ENCODE assay signal across 11 mouse cellular contexts in the genomic region with DNA sequence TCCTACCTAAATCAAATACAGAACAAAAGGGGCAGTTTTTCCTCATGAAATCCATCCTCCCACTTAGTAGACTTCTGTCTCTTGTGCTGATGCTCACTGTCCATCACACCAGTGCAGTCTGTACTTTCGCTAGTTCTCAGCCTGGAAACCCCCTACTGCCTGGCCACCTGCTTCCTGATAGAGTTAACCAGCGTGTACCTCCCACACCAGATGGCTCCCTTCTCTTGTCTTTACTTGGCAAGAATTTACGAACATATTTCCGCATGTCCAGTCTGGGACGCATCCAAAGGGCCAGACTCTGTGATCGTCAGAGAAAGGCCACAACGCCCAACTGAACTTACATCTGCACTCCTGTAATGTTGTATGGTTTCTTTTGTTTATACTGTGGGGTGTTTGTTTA.
A peak's percentile ranks its signal among the peaks of the same experiment; 100 is the strongest.
DNase-seq lines count a peak whose midpoint lies in the region; ATAC-seq and TF ChIP-seq lines count a peak whose summit lies in the region.
"Had no signal": no experiment of that assay in that cellular context is flagged by ENCODE, and none has a peak within 500 bp of the region (broad histone marks: within the 10 kb centered on the region; RNA-seq: fewer than 3 reads in every experiment).

No protein-coding gene starts in this region.

- peak; percentile 1 for DNase-seq in heart, adult 9 months (ENCODE audit: low spot score in 2 of 2)
- DNase-seq in heart, adult 2 months: no peak
- peak; percentile 61 for DNase-seq in lung, embryonic 14.5 days
- no peak for DNase-seq in lung, adult 18-20 months
- peak; percentile 66 for DNase-seq in brain, embryonic 14.5 days (ENCODE audit: low read depth)
- peak; percentile 97 to 99 for DNase-seq in cerebellum, postnatal 36 days
- DNase-seq in adrenal gland, adult 2 months: no peak

- WGBS in heart, adult 2 months: 46% methylated on average over 7 of the region's 7 CpGs
- 43% methylated on average over 7 of the region's 7 CpGs for WGBS in lung, embryonic 14.5 days
- 75% methylated on average over 7 of the region's 7 CpGs for WGBS in midbrain, embryonic 15.5 days

- H3K4me1 ChIP-seq in heart, adult 2 months (ENCODE audit: control insufficient read depth, insufficient read depth, low read length): no peaks in the 10 kb centered on the region
- H3K4me1 ChIP-seq in lung, embryonic 14.5 days (ENCODE audit: insufficient read depth): no peaks in the 10 kb centered on the region
- H3K4me1 ChIP-seq in midbrain, embryonic 15.5 days: no peaks in the 10 kb centered on the region
- H3K4me1 ChIP-seq: liver, embryonic 15.5 days had no signal

- no peaks in the 10 kb centered on the region for H3K36me3 ChIP-seq in heart, adult 2 months (ENCODE audit: control insufficient read depth, insufficient read depth, low read length)
- no peaks in the 10 kb centered on the region for H3K36me3 ChIP-seq in lung, embryonic 14.5 days (ENCODE audit: insufficient read depth)
- no peaks in the 10 kb centered on the region for H3K36me3 ChIP-seq in midbrain, embryonic 15.5 days (replicated peaks)
- H3K36me3 ChIP-seq: liver, embryonic 15.5 days had no signal

- intact Hi-C loops in heart, adult 2 months (cut with DNase I): no loop called here

- H3K4me2 ChIP-seq in lung, embryonic 14.5 days: no peak overlapping the region
- H3K4me2 ChIP-seq in midbrain, embryonic 15.5 days: no peak overlapping the region
- H3K4me2 ChIP-seq: liver, embryonic 15.5 days had no signal

- H3K9ac ChIP-seq in heart, adult 2 months (ENCODE audit: low read depth, low read length): no peak overlapping the region
- no peak overlapping the region for H3K9ac ChIP-seq in lung, embryonic 14.5 days
- H3K9ac ChIP-seq in midbrain, embryonic 15.5 days: no peak overlapping the region
- H3K9ac ChIP-seq: liver, embryonic 15.5 days had no signal

- no peaks in the 10 kb centered on the region for H3K79me2 ChIP-seq in heart, adult 2 months (replicated peaks; ENCODE audit: control insufficient read depth, insufficient read depth, low read length)

- H3K9me3 ChIP-seq in lung, embryonic 14.5 days (ENCODE audit: low read depth, low read length): no peaks in the 10 kb centered on the region
- no peaks in the 10 kb centered on the region for H3K9me3 ChIP-seq in midbrain, embryonic 15.5 days
- H3K9me3 ChIP-seq: liver, embryonic 15.5 days had no signal

- H3K27me3 ChIP-seq in heart, adult 2 months (ENCODE audit: control insufficient read depth, insufficient read depth, low read length): no peaks in the 10 kb centered on the region
- no peaks in the 10 kb centered on the region for H3K27me3 ChIP-seq in lung, embryonic 14.5 days (ENCODE audit: insufficient read depth, low read length)
- H3K27me3 ChIP-seq in midbrain, embryonic 15.5 days (replicated peaks): no peaks in the 10 kb centered on the region
- H3K27me3 ChIP-seq: liver, embryonic 15.5 days had no signal

- no peak for TF ChIP-seq EP300 in heart, adult 2 months (IDR thresholded peaks at IDR 0.05; ENCODE audit: insufficient read depth, low read depth, low read length)

- no peak overlapping the region for H3K4me3 ChIP-seq in heart, adult 2 months
- no peak overlapping the region for H3K4me3 ChIP-seq in lung, embryonic 14.5 days (ENCODE audit: low read depth, low read length)
- no peak overlapping the region for H3K4me3 ChIP-seq in midbrain, embryonic 15.5 days
- H3K4me3 ChIP-seq: left cerebral cortex, adult 2 months; liver, embryonic 15.5 days; myocyte had no signal

- peak; percentile 65; the same call in 1 of the 2 replicates for ATAC-seq in lung, embryonic 14.5 days (ENCODE audit: insufficient read depth)
- no peak for ATAC-seq in midbrain, embryonic 15.5 days (replicated peaks)

- no peak for TF ChIP-seq POLR2A in heart, adult 2 months (IDR thresholded peaks at IDR 0.05; ENCODE audit: insufficient read depth, low read depth, low read length)
- TF ChIP-seq POLR2A in brain, embryonic 14.5 days (IDR thresholded peaks at IDR 0.05; ENCODE audit: borderline replicate concordance, extremely low read depth, insufficient read depth, insufficient read length, poor library complexity, severe bottlenecking): no peak

- H3K27ac ChIP-seq in heart, adult 2 months: no peak overlapping the region
- no peak overlapping the region for H3K27ac ChIP-seq in lung, embryonic 14.5 days (ENCODE audit: low read depth)
- no peak overlapping the region for H3K27ac ChIP-seq in midbrain, embryonic 15.5 days
- H3K27ac ChIP-seq: left cerebral cortex, adult 2 months; liver, embryonic 15.5 days had no signal

- no peak for TF ChIP-seq CTCF in heart, adult 2 months (IDR thresholded peaks at IDR 0.05)
- no peak for TF ChIP-seq CTCF in lung, embryonic 14.5 days (IDR thresholded peaks at IDR 0.05; ENCODE audit: low read depth)
- TF ChIP-seq CTCF in brain, embryonic 14.5 days (IDR thresholded peaks at IDR 0.05; ENCODE audit: borderline replicate concordance, extremely low read depth, insufficient read depth, insufficient read length): no peak

Comparison
In these comparisons a context has a peak if more than half of its experiments do, and no peak if none do; other contexts are left out.
1. DNase-seq: peak in heart, adult 9 months (2 of 2), lung, embryonic 14.5 days (single experiment), brain, embryonic 14.5 days (single experiment) and cerebellum, postnatal 36 days (2 of 2); none in heart, adult 2 months (0 of 2), lung, adult 18-20 months (0 of 2) and adrenal gland, adult 2 months (single experiment).